Mouse (Mus musculus) CH12.LX (cell line): ENCODE data around the gene Dok4. TPM values are rescaled to one million over a fixed set of nuclear protein-coding genes. Genes with fewer than 3 reads are reported as not detected.

Source experiments
- DNase-seq: peaks from one replicate; pipeline ENCODE4 v3.0.0-alpha.2; 2013; ENCODE audit errors: extremely low read depth
- H3K27ac ChIP-seq: 2 replicates; pipeline ENCODE4 v1.5.1; 2012; ENCODE audit warnings: low read depth, mild to moderate bottlenecking, control low read depth, moderate library complexity; ENCODE audit not compliant: insufficient read depth
- H3K27me3 ChIP-seq: replicated peaks from 2 replicates; pipeline ENCODE3; 2012; ENCODE audit warnings: inconsistent platforms
- H3K36me3 ChIP-seq, 2 experiments: replicated peaks in 1 of 2; 2 replicates each; pipeline versions ENCODE3 to v1.6.1; 2012; ENCODE audit warnings: inconsistent platforms in 1 of 2, low read length in 1 of 2, mild to moderate bottlenecking in 1 of 2, mixed read lengths in 1 of 2, moderate library complexity in 1 of 2; ENCODE audit not compliant: control insufficient read depth in 1 of 2, insufficient read depth in 1 of 2
- H3K4me1 ChIP-seq, 2 experiments: 2 replicates each; pipeline ENCODE4 v1.6.1; 2012; ENCODE audit warnings: inconsistent platforms in 1 of 2, moderate library complexity in 1 of 2; ENCODE audit not compliant: insufficient read depth in 2 of 2, control insufficient read depth in 1 of 2
- H3K4me2 ChIP-seq: 2 replicates; pipeline ENCODE4 v1.6.1; 2012; ENCODE audit warnings: low read depth, mild to moderate bottlenecking, control low read depth; ENCODE audit not compliant: poor library complexity, insufficient read depth, severe bottlenecking
- H3K4me3 ChIP-seq, 3 experiments: fragments of 150-350 bp in 1 of 3; sonication (generic) in 1 of 3; replicated peaks in 1 of 3; 2 replicates each; pipeline versions ENCODE3 to v1.5.1; 2011 to 2012; ENCODE audit warnings: low read depth in 2 of 3, low read length in 2 of 3, mild to moderate bottlenecking in 2 of 3, moderate library complexity in 2 of 3, control low read depth in 1 of 3, improper control_type of control experiment in 1 of 3, inconsistent platforms in 1 of 3, mixed read lengths in 1 of 3; ENCODE audit not compliant: poor library complexity in 1 of 3
- H3K79me2 ChIP-seq: replicated peaks from 2 replicates; pipeline ENCODE4 v1.6.1; 2012; ENCODE audit warnings: mild to moderate bottlenecking, moderate library complexity; ENCODE audit not compliant: control insufficient read depth, poor library complexity, insufficient read depth, severe bottlenecking; ENCODE audit errors: extremely low read depth
- H3K9ac ChIP-seq: 2 replicates; pipeline ENCODE4 v1.6.1; 2012; ENCODE audit warnings: low read depth, mild to moderate bottlenecking, control low read depth, moderate library complexity; ENCODE audit not compliant: insufficient read depth
- H3K9me3 ChIP-seq: replicated peaks from 2 replicates; pipeline ENCODE3; 2012; ENCODE audit warnings: low read length, inconsistent platforms, mixed read lengths
- CHD2 ChIP-seq: IDR thresholded peaks from 2 replicates; pipeline ENCODE4 v1.6.1; 2011; ENCODE audit warnings: low read length, improper control_type of control experiment
- E2F4 ChIP-seq: IDR thresholded peaks from 2 replicates; pipeline ENCODE4 v1.6.1; 2011; ENCODE audit warnings: low read depth, low read length, improper control_type of control experiment; ENCODE audit not compliant: insufficient replicate concordance
- ELF1 ChIP-seq: IDR thresholded peaks from 2 replicates; pipeline ENCODE4 v1.6.1; 2014; ENCODE audit warnings: low read depth, mild to moderate bottlenecking, inconsistent platforms, low read length, improper control_type of control experiment
- HCFC1 ChIP-seq: IDR thresholded peaks from 2 replicates; pipeline ENCODE4 v1.6.1; 2012; ENCODE audit warnings: low read depth, mild to moderate bottlenecking, inconsistent platforms, low read length, improper control_type of control experiment
- KAT2A ChIP-seq: IDR thresholded peaks from 2 replicates; pipeline ENCODE4 v1.6.1; 2012; ENCODE audit warnings: low read length, improper control_type of control experiment, inconsistent platforms; ENCODE audit not compliant: insufficient replicate concordance
- MAX ChIP-seq: IDR thresholded peaks from 2 replicates; pipeline ENCODE4 v1.6.1; 2011; ENCODE audit warnings: low read length, improper control_type of control experiment
- MXI1 ChIP-seq: IDR thresholded peaks from 2 replicates; pipeline ENCODE4 v1.6.1; 2011; ENCODE audit warnings: mild to moderate bottlenecking, low read depth, low read length, improper control_type of control experiment
- MYC ChIP-seq: IDR thresholded peaks from 2 replicates; pipeline ENCODE4 v1.6.1; 2011; ENCODE audit warnings: low read depth, mild to moderate bottlenecking, improper control_type of control experiment, low read length
- NELFE ChIP-seq: IDR thresholded peaks from 2 replicates; pipeline ENCODE4 v1.6.1; 2011; ENCODE audit warnings: low read depth, low read length, improper control_type of control experiment
- NRF1 ChIP-seq: IDR thresholded peaks from 2 replicates; pipeline ENCODE4 v1.6.1; 2014; ENCODE audit warnings: low read depth, mild to moderate bottlenecking, inconsistent platforms, low read length, improper control_type of control experiment, moderate library complexity
- PAX5 ChIP-seq: IDR thresholded peaks from 2 replicates; pipeline ENCODE4 v1.6.1; 2012; ENCODE audit warnings: low read length, inconsistent platforms, mixed read lengths
- POLR2A ChIP-seq: IDR thresholded peaks from 2 replicates; pipeline ENCODE4 v1.6.1; 2011; ENCODE audit warnings: low read depth, mild to moderate bottlenecking, improper control_type of control experiment, low read length
- RAD21 ChIP-seq: IDR thresholded peaks from 2 replicates; pipeline ENCODE4 v1.6.1; 2011; ENCODE audit warnings: low read depth, mild to moderate bottlenecking, low read length, improper control_type of control experiment, moderate library complexity
- RCOR1 ChIP-seq: conservative IDR thresholded peaks from 2 replicates; pipeline ENCODE4 v1.6.1; 2012; ENCODE audit warnings: low read depth, mild to moderate bottlenecking, inconsistent platforms, low read length, improper control_type of control experiment
- TCF12 ChIP-seq: IDR thresholded peaks from 2 replicates; pipeline ENCODE4 v1.6.1; 2014; ENCODE audit warnings: low read depth, mild to moderate bottlenecking, inconsistent platforms, low read length, improper control_type of control experiment
- USF1 ChIP-seq: IDR thresholded peaks from 2 replicates; pipeline ENCODE4 v1.6.1; 2014; ENCODE audit warnings: low read depth, mild to moderate bottlenecking, inconsistent platforms, low read length, improper control_type of control experiment
- USF2 ChIP-seq: conservative IDR thresholded peaks from 2 replicates; pipeline ENCODE4 v1.6.1; 2011; ENCODE audit warnings: low read depth, low read length, improper control_type of control experiment
- ZC3H11A ChIP-seq: IDR thresholded peaks from 2 replicates; pipeline ENCODE4 v1.6.1; 2012; ENCODE audit warnings: low read depth, mild to moderate bottlenecking, inconsistent platforms, low read length, improper control_type of control experiment
- ZKSCAN1 ChIP-seq: IDR thresholded peaks from 2 replicates; pipeline ENCODE4 v1.6.1; 2012; ENCODE audit warnings: low read depth, inconsistent platforms, low read length, improper control_type of control experiment, borderline replicate concordance
- ZMIZ1 ChIP-seq: IDR thresholded peaks from 2 replicates; pipeline ENCODE4 v1.6.1; 2012; ENCODE audit warnings: low read depth, mild to moderate bottlenecking, inconsistent platforms, low read length, improper control_type of control experiment
- dilution Hi-C: fragments of 300-500 bp; cut with MboI; formaldehyde crosslinking; loops from 2 replicates; pipeline ENCODE4 v1.14.3; 2020; ENCODE audit warnings: low sequenced_read_pairs; ENCODE audit not compliant: extremely low pct_unique_long_range_greater_than_20kb, extremely low pct_ligation_motif_present
- in situ Hi-C: fragments of 300-500 bp; cut with MboI; formaldehyde crosslinking; loops from 3 replicates; pipeline ENCODE4 v1.14.3; 2019; ENCODE audit warnings: low sequenced_read_pairs, low pct_ligation_motif_present, low pct_unique_long_range_greater_than_20kb, mixed read lengths
- polyA plus RNA-seq: library from polyadenylated mRNA; unstranded; fragments of >175 nt; gene quantifications from 2 replicates; pipeline ENCODE4 v1.2.1, GENCODE M21; 2012; ENCODE audit warnings: low read depth; ENCODE audit not compliant: insufficient read length
- total RNA-seq, 2 experiments: library from RNA; depleted of rRNA; stranded (reverse); fragments of 300-350 nt in 1 of 2; fragments of >200 nt in 1 of 2; gene quantifications; 2 replicates each; pipeline ENCODE4 v1.2.3; 2012 to 2014

Dok4 gene
- total and polyA plus RNA-seq, 3 experiments, result 1.9 to 2.3 (median 2.3) TPM

- H3K9me3 ChIP-seq, result no peaks in the 10 kb centered on the region
- no peaks in the 10 kb centered on the region for H3K79me2 ChIP-seq
- no peak overlapping the region for H3K27ac ChIP-seq
- in situ Hi-C loops, result loop anchor here (5.0 kb wide), 1 partner anchor 35 kb away; no protein-coding TSS in a partner anchor
- no peak overlapping the region for H3K9ac ChIP-seq
- dilution Hi-C loops, result no loop called here
- no peak overlapping the region for H3K4me3 ChIP-seq
- TF ChIP-seq PAX5 (no peak), CHD2 (no peak), NELFE (no peak), HCFC1 (no peak), USF2 (no peak), MAX (no peak), ELF1 (no peak), MYC (no peak), ZC3H11A (no peak), MXI1 (no peak), KAT2A (no peak), USF1 (no peak), NRF1 (no peak), TCF12 (no peak), POLR2A (no peak)
- TF ChIP-seq, all 38 proteins: peak for 0
- no peak overlapping the region for H3K4me2 ChIP-seq
- no peak for DNase-seq
- peaks cover 6 to 34% of the 10 kb centered on the region in 2 experiments; a peak in 2 of 4 replicates for H3K4me1 ChIP-seq
- peaks cover 0 to 30% of the 10 kb centered on the region in 2 experiments for H3K36me3 ChIP-seq
- H3K27me3 ChIP-seq, result peaks cover 17% of the 10 kb centered on the region
Observed at GRCm38 (mm10) chr8:94872156-94872555, 4.0 kb downstream of the Dok4 start.

GRCm38 (mm10) chr8:94871108-94871894 lies 4.8 kb downstream of the Dok4 start:
- H3K9me3 ChIP-seq, result no peaks in the 10 kb centered on the region
- dilution Hi-C loops, result no loop called here
- no peak overlapping the region for H3K9ac ChIP-seq
- no peak for TF ChIP-seq E2F4
- no peak for TF ChIP-seq USF1
- no peak for TF ChIP-seq USF2
- TF ChIP-seq ZKSCAN1, result no peak
- no peak for TF ChIP-seq ZMIZ1
- TF ChIP-seq RAD21, result no peak
- TF ChIP-seq POLR2A, result no peak
- no peak for TF ChIP-seq ZC3H11A
- TF ChIP-seq PAX5, result no peak
- TF ChIP-seq NELFE, result no peak
- TF ChIP-seq RCOR1, result no peak
- TF ChIP-seq, all 38 proteins: peak for 0
- Histone ChIP-seq H3K4me2 (no peak overlapping the region), H3K79me2 (no peaks in the 10 kb centered on the region), H3K27me3 (peaks cover 17% of the 10 kb centered on the region), H3K36me3 (peaks cover 7 to 38% of the 10 kb centered on the region in 2 experiments), H3K4me1 (peaks cover 0 to 26% of the 10 kb centered on the region in 2 experiments; a peak in 2 of 4 replicates), H3K4me3 (no peak overlapping the region), H3K27ac (no peak overlapping the region)
- in situ Hi-C loops, result loop anchor here (5.0 kb wide), 1 partner anchor 36 kb away; no protein-coding TSS in a partner anchor
- no peak for DNase-seq
